Mouse (Mus musculus) hindbrain, embryonic 13.5 days (tissue): ENCODE results near the gene Otop3. TPM values are rescaled to one million over a fixed set of nuclear protein-coding genes. Genes with fewer than 3 reads are reported as not detected.

ENCODE experiments used
- ATAC-seq: fragments of 200-750 bp; cut with Nextera tagmentation; 2 replicates; pipeline ENCODE4 v1.8.0; 2017; ENCODE audit warnings: moderate TSS enrichment; ENCODE audit not compliant: low FRiP score
- H3K27ac ChIP-seq: fragments of 300-500 bp; sonication (generic); 2 replicates; pipeline ENCODE4 v1.5.1; 2015; ENCODE audit warnings: inconsistent platforms, mild to moderate bottlenecking, moderate library complexity
- H3K27me3 ChIP-seq: fragments of 300-500 bp; sonication (generic); 2 replicates; pipeline ENCODE4 v1.6.1; 2015; ENCODE audit warnings: mild to moderate bottlenecking, inconsistent platforms
- H3K36me3 ChIP-seq: fragments of 300-500 bp; sonication (generic); 2 replicates; pipeline ENCODE4 v1.6.1; 2015; ENCODE audit warnings: mild to moderate bottlenecking, inconsistent platforms
- H3K4me1 ChIP-seq: fragments of 300-500 bp; sonication (generic); replicated peaks from 2 replicates; pipeline ENCODE4 v1.6.1; 2015; ENCODE audit warnings: inconsistent platforms
- H3K4me2 ChIP-seq: fragments of 300-500 bp; sonication (generic); 2 replicates; pipeline ENCODE4 v1.6.1; 2015; ENCODE audit warnings: inconsistent platforms, mild to moderate bottlenecking, moderate library complexity
- H3K4me3 ChIP-seq: fragments of 300-500 bp; sonication (generic); 2 replicates; pipeline ENCODE4 v1.5.1; 2015; ENCODE audit warnings: mild to moderate bottlenecking, inconsistent platforms
- H3K9ac ChIP-seq: fragments of 300-500 bp; sonication (generic); 2 replicates; pipeline ENCODE4 v1.6.1; 2015; ENCODE audit warnings: mild to moderate bottlenecking, inconsistent platforms
- H3K9me3 ChIP-seq: fragments of 300-500 bp; sonication (generic); 2 replicates; pipeline ENCODE4 v1.6.1; 2016; ENCODE audit warnings: inconsistent platforms
- WGBS: fragments of 180-500 bp; shearing (Covaris S2); methylation state at CpG from one replicate; pipeline ENCODE4 v1.1.7; 2015; 5-methylcytosine and 5-hydroxymethylcytosine counted together
- polyA plus RNA-seq: library from polyadenylated mRNA; unstranded; fragments of >200 nt; fragmentation: Nextera tagmentation; extraction: Ambion mirVana; gene quantifications from 2 replicates; pipeline ENCODE4 v1.2.1, GENCODE M21; 2015

The Otop3 gene
- polyA plus RNA-seq, 1 experiment from 2014 or later: 1.1 TPM

DNA sequence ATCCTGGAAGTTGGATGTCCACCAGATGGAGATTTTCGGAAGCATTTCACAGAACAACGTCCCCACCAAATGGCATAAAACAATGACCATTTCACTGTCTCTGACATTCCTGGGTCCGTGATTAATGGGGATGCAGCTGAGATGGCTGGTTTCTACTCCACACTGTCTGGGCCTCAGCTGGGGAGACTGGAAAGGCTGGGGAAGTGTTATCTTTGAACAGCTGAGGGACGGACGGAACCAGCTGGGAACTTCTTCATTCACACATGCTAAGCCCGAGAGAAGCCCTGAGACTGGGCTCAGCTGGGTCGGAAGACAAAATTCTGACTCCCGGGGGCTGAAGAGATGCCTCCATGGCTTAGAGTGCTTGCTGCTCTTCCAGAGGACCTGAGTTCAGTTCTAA lies 36.8 kb downstream of the Otop3 start:
- peaks cover 42% of the 10 kb centered on the region for H3K27me3 ChIP-seq
- H3K27ac ChIP-seq: no peak overlapping the region
- peaks cover 26% of the 10 kb centered on the region for H3K4me1 ChIP-seq
- H3K9ac ChIP-seq: no peak overlapping the region; the same call in 1 of the 2 replicates
- no peak for ATAC-seq
- WGBS: 48% methylated on average over 8 of the region's 8 CpGs
- H3K36me3 ChIP-seq: no peaks in the 10 kb centered on the region
- H3K9me3 ChIP-seq: no peaks in the 10 kb centered on the region
- H3K4me2 ChIP-seq: no peak overlapping the region
- no peak overlapping the region for H3K4me3 ChIP-seq

DNA sequence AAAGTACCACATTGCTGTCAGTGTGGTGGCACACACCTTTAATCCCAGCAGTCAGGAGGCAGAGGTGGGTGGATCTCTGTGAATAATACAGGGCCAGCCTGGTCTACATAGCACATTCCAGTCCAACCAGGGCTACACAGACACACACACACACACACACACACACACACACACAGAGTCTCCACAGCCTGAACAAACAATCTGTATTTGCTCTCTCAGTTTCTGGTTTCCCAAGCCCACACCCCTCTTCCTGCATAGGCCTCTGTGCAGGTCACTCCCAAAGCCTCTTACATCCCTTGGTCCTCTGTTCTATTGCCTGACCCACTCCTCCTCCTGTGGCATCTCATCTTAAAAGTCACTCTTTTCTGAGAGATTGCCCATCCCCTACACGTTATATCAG lies 37.5 kb downstream of the Otop3 start:
- Histone ChIP-seq H3K9ac (no peak overlapping the region), H3K36me3 (no peaks in the 10 kb centered on the region), H3K9me3 (no peaks in the 10 kb centered on the region), H3K4me1 (peaks cover 20% of the 10 kb centered on the region), H3K4me3 (no peak overlapping the region), H3K4me2 (no peak overlapping the region), H3K27ac (no peak overlapping the region), H3K27me3 (peaks cover 46% of the 10 kb centered on the region)
- WGBS: 69% methylated on average over 1 of the region's 1 CpGs
- ATAC-seq: no peak

DNA sequence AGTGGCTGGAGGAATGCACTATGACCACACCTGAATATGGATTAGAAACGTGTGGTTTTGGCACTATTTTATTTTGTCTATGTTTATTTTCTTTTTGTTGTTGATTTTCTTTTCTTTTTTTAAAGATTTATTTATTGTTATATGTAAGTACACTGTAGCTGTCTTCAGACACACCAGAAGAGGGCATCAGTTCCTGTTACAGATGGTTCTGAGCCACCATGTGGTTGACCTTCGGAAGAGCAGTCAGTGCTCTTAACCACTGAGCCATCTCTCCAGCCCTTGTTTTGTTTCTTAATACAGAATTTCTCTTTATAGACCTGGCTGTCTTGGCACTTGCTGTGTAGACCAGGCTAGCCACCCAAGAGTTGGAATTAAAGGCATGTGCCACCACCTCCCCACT lies 38.2 kb downstream of the Otop3 start:
- no peak overlapping the region for H3K4me2 ChIP-seq
- WGBS: 48% methylated on average over 2 of the region's 2 CpGs
- peaks cover 16% of the 10 kb centered on the region for H3K4me1 ChIP-seq
- ATAC-seq: no peak
- H3K36me3 ChIP-seq: no peaks in the 10 kb centered on the region
- H3K27ac ChIP-seq: no peak overlapping the region
- H3K9me3 ChIP-seq: no peaks in the 10 kb centered on the region
- H3K4me3 ChIP-seq: no peak overlapping the region
- H3K27me3 ChIP-seq: peaks cover 46% of the 10 kb centered on the region
- H3K9ac ChIP-seq: no peak overlapping the region

GRCm38 (mm10) chr11:115373805-115374694 lies 39.5 kb downstream of the Otop3 start:
- ATAC-seq: peak; percentile 67
- Histone ChIP-seq H3K4me2 (peak overlapping the region; percentile 66), H3K4me3 (peak overlapping the region; percentile 52), H3K36me3 (no peaks in the 10 kb centered on the region), H3K27me3 (peaks cover 38% of the 10 kb centered on the region), H3K9ac (peak overlapping the region; percentile 78), H3K27ac (peak overlapping the region; percentile 80), H3K4me1 (peaks cover 16% of the 10 kb centered on the region), H3K9me3 (no peaks in the 10 kb centered on the region)
- WGBS: 2% methylated on average over 30 of the region's 30 CpGs

GRCm38 (mm10) chr11:115374695-115375425 lies 40.3 kb downstream of the Otop3 start:
- H3K4me1 ChIP-seq: peaks cover 16% of the 10 kb centered on the region
- 68% methylated on average over 12 of the region's 12 CpGs for WGBS
- H3K27ac ChIP-seq: peak overlapping the region; percentile 80; the same call in 1 of the 2 replicates
- ATAC-seq: no peak
- H3K36me3 ChIP-seq: no peaks in the 10 kb centered on the region
- peak overlapping the region; percentile 78 for H3K9ac ChIP-seq
- H3K9me3 ChIP-seq: no peaks in the 10 kb centered on the region
- peaks cover 30% of the 10 kb centered on the region for H3K27me3 ChIP-seq
- peak overlapping the region; percentile 52 for H3K4me3 ChIP-seq
- peak overlapping the region; percentile 66 for H3K4me2 ChIP-seq

GRCm38 (mm10) chr11:115376722-115377121 lies 42.2 kb downstream of the Otop3 start:
- peaks cover 21% of the 10 kb centered on the region for H3K4me1 ChIP-seq
- peaks cover 25% of the 10 kb centered on the region for H3K27me3 ChIP-seq
- H3K4me2 ChIP-seq: no peak overlapping the region
- whole genome bisulfite sequencing: 76% methylated on average over 7 of the region's 7 CpGs
- no peak overlapping the region for H3K27ac ChIP-seq
- no peak overlapping the region for H3K9ac ChIP-seq
- H3K4me3 ChIP-seq: no peak overlapping the region
- no peaks in the 10 kb centered on the region for H3K36me3 ChIP-seq
- ATAC-seq: no peak
- no peaks in the 10 kb centered on the region for H3K9me3 ChIP-seq

GRCm38 (mm10) chr11:115377254-115377653 lies 42.7 kb downstream of the Otop3 start:
- Histone ChIP-seq H3K4me2 (no peak overlapping the region), H3K27ac (no peak overlapping the region), H3K36me3 (no peaks in the 10 kb centered on the region), H3K4me1 (peaks cover 21% of the 10 kb centered on the region), H3K9ac (no peak overlapping the region), H3K27me3 (peaks cover 20% of the 10 kb centered on the region), H3K4me3 (no peak overlapping the region), H3K9me3 (no peaks in the 10 kb centered on the region)
- no peak for ATAC-seq
- 93% methylated on average over 4 of the region's 4 CpGs for WGBS

GRCm38 (mm10) chr11:115377854-115378253 lies 43.3 kb downstream of the Otop3 start:
- H3K36me3 ChIP-seq: no peaks in the 10 kb centered on the region
- WGBS: 86% methylated on average over 7 of the region's 7 CpGs
- peaks cover 26% of the 10 kb centered on the region for H3K4me1 ChIP-seq
- no peaks in the 10 kb centered on the region for H3K9me3 ChIP-seq
- no peak overlapping the region for H3K4me3 ChIP-seq
- no peak overlapping the region for H3K27ac ChIP-seq
- H3K4me2 ChIP-seq: no peak overlapping the region
- H3K9ac ChIP-seq: no peak overlapping the region
- no peak for ATAC-seq
- H3K27me3 ChIP-seq: peaks cover 17% of the 10 kb centered on the region

- 13% methylated on average over 9 of the region's 9 CpGs for WGBS
- H3K9me3 ChIP-seq: no peaks in the 10 kb centered on the region
- H3K4me3 ChIP-seq: peak overlapping the region; percentile 86
- no peak for ATAC-seq
- peak overlapping the region; percentile 93 for H3K4me2 ChIP-seq
- H3K27me3 ChIP-seq: 0 out of 2 replicates have a peak, but pooled peaks cover 4% of the 10 kb centered on the region
- H3K4me1 ChIP-seq: peaks cover 43% of the 10 kb centered on the region
- peak overlapping the region; percentile 97 for H3K27ac ChIP-seq
- no peaks in the 10 kb centered on the region for H3K36me3 ChIP-seq
- peak overlapping the region; percentile 97; the same call in 1 of the 2 replicates for H3K9ac ChIP-seq
Observed at GRCm38 (mm10) chr11:115381276-115381675, 46.7 kb downstream of the Otop3 start.

- H3K27ac ChIP-seq: peak within 1 kb of the TSS; percentile 97
- peaks cover 45% of the 10 kb centered on the region for H3K4me1 ChIP-seq
- no peaks in the 10 kb centered on the region for H3K9me3 ChIP-seq
- peak within 1 kb of the TSS; percentile 93 for H3K4me2 ChIP-seq
- peak within 1 kb of the TSS; percentile 86 for H3K4me3 ChIP-seq
- H3K36me3 ChIP-seq: no peaks in the 10 kb centered on the region
- under 1% methylated on average over 59 of the region's 76 CpGs for WGBS
- ATAC-seq: peak; percentile 87
- H3K9ac ChIP-seq: peak within 1 kb of the TSS; percentile 97
- 0 out of 2 replicates have a peak, but pooled peaks cover under 1% of the 10 kb centered on the region for H3K27me3 ChIP-seq
Observed at GRCm38 (mm10) chr11:115381743-115382539, 47.4 kb downstream of the Otop3 start, which contains the start of gene Cdr2l. TSS of gene Cdr2l (plus strand) at chr11:115381916.

DNA sequence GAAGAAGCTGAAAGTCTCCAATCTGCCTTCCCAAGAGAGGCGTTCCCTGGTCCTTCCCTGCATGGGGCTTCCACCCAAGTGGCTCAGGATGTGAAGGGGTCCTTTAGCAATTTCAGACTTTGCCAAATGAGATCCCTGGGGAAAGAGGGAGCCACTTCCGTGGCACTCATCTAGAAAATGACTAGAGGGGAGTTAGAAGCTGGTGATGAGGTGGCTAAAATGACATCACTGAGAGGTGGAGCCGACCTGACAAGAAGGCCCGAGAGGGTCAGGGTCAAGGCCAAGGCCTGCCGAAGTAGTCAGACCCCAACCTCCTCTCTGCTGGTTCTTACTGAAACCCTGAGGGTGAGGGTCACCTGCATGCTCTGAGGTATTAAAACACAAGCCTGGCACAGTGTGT lies 48.4 kb downstream of the Otop3 start:
- Histone ChIP-seq H3K27ac (peak overlapping the region; percentile 97), H3K9me3 (no peaks in the 10 kb centered on the region), H3K4me2 (peak overlapping the region; percentile 93), H3K4me3 (peak overlapping the region; percentile 86), H3K27me3 (no peaks in the 10 kb centered on the region), H3K4me1 (peaks cover 50% of the 10 kb centered on the region), H3K36me3 (no peaks in the 10 kb centered on the region; the same call in 1 of the 2 replicates), H3K9ac (peak overlapping the region; percentile 97)
- no peak for ATAC-seq
- 14% methylated on average over 5 of the region's 5 CpGs for WGBS
